Mouse (Mus musculus): ENCODE data around the gene Gm17387. TPM values are rescaled to one million over a fixed set of nuclear protein-coding genes. Genes with fewer than 3 reads are reported as not detected.

Gm17387 gene
- polyA plus RNA-seq, 1 experiment: not detected

- Histone ChIP-seq H3K9me3 (replicated peaks; ENCODE audit: control insufficient read depth, insufficient read depth, low read length, poor library complexity, severe bottlenecking) (no peaks in the 10 kb centered on the region), H3K4me3 (ENCODE audit: low read depth, low read length) (no peak overlapping the region), H3K27ac (ENCODE audit: insufficient read depth, low read length) (0 out of 2 replicates have a peak overlapping the region, but pooled peaks have one; percentile 18), H3K27me3 (ENCODE audit: control insufficient read depth, insufficient read depth, low read length, poor library complexity, severe bottlenecking) (no peaks in the 10 kb centered on the region), H3K9ac (ENCODE audit: low read depth, poor library complexity, severe bottlenecking) (no peak overlapping the region), H3K4me1 (ENCODE audit: control insufficient read depth, insufficient read depth, low read length) (peaks cover 13% of the 10 kb centered on the region), H3K36me3 (ENCODE audit: control insufficient read depth, insufficient read depth, low read length, poor library complexity, severe bottlenecking) (no peaks in the 10 kb centered on the region)
- TF ChIP-seq EP300 (IDR thresholded peaks at IDR 0.05; ENCODE audit: insufficient read depth, low read depth, low read length) (no peak), CTCF (IDR thresholded peaks at IDR 0.05; ENCODE audit: low read depth, low read length) (no peak), POLR2A (IDR thresholded peaks at IDR 0.05; ENCODE audit: insufficient read depth, low read length) (no peak)
Measured at GRCm38 (mm10) chr7:140990622-140991021, 38.3 kb upstream of the Gm17387 start.

GRCm38 (mm10) chr7:140991117-140991689 is 37.7 kb upstream of the Gm17387 start:
- H3K9me3 ChIP-seq (replicated peaks; ENCODE audit: control insufficient read depth, insufficient read depth, low read length, poor library complexity, severe bottlenecking): no peaks in the 10 kb centered on the region
- H3K4me1 ChIP-seq (ENCODE audit: control insufficient read depth, insufficient read depth, low read length): peaks cover 13% of the 10 kb centered on the region
- 0 out of 2 replicates have a peak overlapping the region, but pooled peaks have one; percentile 18 for H3K27ac ChIP-seq (ENCODE audit: insufficient read depth, low read length)
- TF ChIP-seq CTCF (IDR thresholded peaks at IDR 0.05; ENCODE audit: low read depth, low read length) (no peak), EP300 (IDR thresholded peaks at IDR 0.05; ENCODE audit: insufficient read depth, low read depth, low read length) (no peak), POLR2A (IDR thresholded peaks at IDR 0.05; ENCODE audit: insufficient read depth, low read length) (no peak)
- H3K27me3 ChIP-seq (ENCODE audit: control insufficient read depth, insufficient read depth, low read length, poor library complexity, severe bottlenecking): no peaks in the 10 kb centered on the region
- no peak overlapping the region for H3K4me3 ChIP-seq (ENCODE audit: low read depth, low read length)
- no peaks in the 10 kb centered on the region for H3K36me3 ChIP-seq (ENCODE audit: control insufficient read depth, insufficient read depth, low read length, poor library complexity, severe bottlenecking)
- no peak overlapping the region for H3K9ac ChIP-seq (ENCODE audit: low read depth, poor library complexity, severe bottlenecking)

GRCm38 (mm10) chr7:140997817-140998216 is 31.1 kb upstream of the Gm17387 start:
- no peaks in the 10 kb centered on the region for H3K9me3 ChIP-seq (replicated peaks; ENCODE audit: control insufficient read depth, insufficient read depth, low read length, poor library complexity, severe bottlenecking)
- no peaks in the 10 kb centered on the region for H3K4me1 ChIP-seq (ENCODE audit: control insufficient read depth, insufficient read depth, low read length)
- no peak overlapping the region for H3K9ac ChIP-seq (ENCODE audit: low read depth, poor library complexity, severe bottlenecking)
- H3K4me3 ChIP-seq (ENCODE audit: low read depth, low read length): no peak overlapping the region
- no peaks in the 10 kb centered on the region for H3K36me3 ChIP-seq (ENCODE audit: control insufficient read depth, insufficient read depth, low read length, poor library complexity, severe bottlenecking)
- no peaks in the 10 kb centered on the region for H3K27me3 ChIP-seq (ENCODE audit: control insufficient read depth, insufficient read depth, low read length, poor library complexity, severe bottlenecking)
- H3K27ac ChIP-seq (ENCODE audit: insufficient read depth, low read length): no peak overlapping the region
- no peak for TF ChIP-seq POLR2A (IDR thresholded peaks at IDR 0.05; ENCODE audit: insufficient read depth, low read length)
- no peak for TF ChIP-seq EP300 (IDR thresholded peaks at IDR 0.05; ENCODE audit: insufficient read depth, low read depth, low read length)
- no peak for TF ChIP-seq CTCF (IDR thresholded peaks at IDR 0.05; ENCODE audit: low read depth, low read length)

- H3K9me3 ChIP-seq (replicated peaks; ENCODE audit: control insufficient read depth, insufficient read depth, low read length, poor library complexity, severe bottlenecking): no peaks in the 10 kb centered on the region
- H3K4me3 ChIP-seq (ENCODE audit: low read depth, low read length): no peak overlapping the region
- no peak overlapping the region for H3K9ac ChIP-seq (ENCODE audit: low read depth, poor library complexity, severe bottlenecking)
- H3K27me3 ChIP-seq (ENCODE audit: control insufficient read depth, insufficient read depth, low read length, poor library complexity, severe bottlenecking): no peaks in the 10 kb centered on the region
- no peak overlapping the region for H3K27ac ChIP-seq (ENCODE audit: insufficient read depth, low read length)
- no peaks in the 10 kb centered on the region for H3K36me3 ChIP-seq (ENCODE audit: control insufficient read depth, insufficient read depth, low read length, poor library complexity, severe bottlenecking)
- no peaks in the 10 kb centered on the region for H3K4me1 ChIP-seq (ENCODE audit: control insufficient read depth, insufficient read depth, low read length)
- TF ChIP-seq CTCF (IDR thresholded peaks at IDR 0.05; ENCODE audit: low read depth, low read length): no peak
- TF ChIP-seq POLR2A (IDR thresholded peaks at IDR 0.05; ENCODE audit: insufficient read depth, low read length): no peak
- no peak for TF ChIP-seq EP300 (IDR thresholded peaks at IDR 0.05; ENCODE audit: insufficient read depth, low read depth, low read length)
Measured at GRCm38 (mm10) chr7:140998853-140999700, 29.9 kb upstream of the Gm17387 start.

GRCm38 (mm10) chr7:141000881-141001708 is 27.8 kb upstream of the Gm17387 start:
- TF ChIP-seq CTCF (IDR thresholded peaks at IDR 0.05; ENCODE audit: low read depth, low read length) (no peak), EP300 (IDR thresholded peaks at IDR 0.05; ENCODE audit: insufficient read depth, low read depth, low read length) (no peak), POLR2A (IDR thresholded peaks at IDR 0.05; ENCODE audit: insufficient read depth, low read length) (no peak)
- no peaks in the 10 kb centered on the region for H3K4me1 ChIP-seq (ENCODE audit: control insufficient read depth, insufficient read depth, low read length)
- H3K9me3 ChIP-seq (replicated peaks; ENCODE audit: control insufficient read depth, insufficient read depth, low read length, poor library complexity, severe bottlenecking): no peaks in the 10 kb centered on the region
- no peak overlapping the region for H3K4me3 ChIP-seq (ENCODE audit: low read depth, low read length)
- H3K9ac ChIP-seq (ENCODE audit: low read depth, poor library complexity, severe bottlenecking): no peak overlapping the region
- H3K27ac ChIP-seq (ENCODE audit: insufficient read depth, low read length): no peak overlapping the region
- no peaks in the 10 kb centered on the region for H3K27me3 ChIP-seq (ENCODE audit: control insufficient read depth, insufficient read depth, low read length, poor library complexity, severe bottlenecking)
- H3K36me3 ChIP-seq (ENCODE audit: control insufficient read depth, insufficient read depth, low read length, poor library complexity, severe bottlenecking): no peaks in the 10 kb centered on the region
